Mouse (Mus musculus): ENCODE measurements around the gene Hk3.

Hk3 gene

DNA sequence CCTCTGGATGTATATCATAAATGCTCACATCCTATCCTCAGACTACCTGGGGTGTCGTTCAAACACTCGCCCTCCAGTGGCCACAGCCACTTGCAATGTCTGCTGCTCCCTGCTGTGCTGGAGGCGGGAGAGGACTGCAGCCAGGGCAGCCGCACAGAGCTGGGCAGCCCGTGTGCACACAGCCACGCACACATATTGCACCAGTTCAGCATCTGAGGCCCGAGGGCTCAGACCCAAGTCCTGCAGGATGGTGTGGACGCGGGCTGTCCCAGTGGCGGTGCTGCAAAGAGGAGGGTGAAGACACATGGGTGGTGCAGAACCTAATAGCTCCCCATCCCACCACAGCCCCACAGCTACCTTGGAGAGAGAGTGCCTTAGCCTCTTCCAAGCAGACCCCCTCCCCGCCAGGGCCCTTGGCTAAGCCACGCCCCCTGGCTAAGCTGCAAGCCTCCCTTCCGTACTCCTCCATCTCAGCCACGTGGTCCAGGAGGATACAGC is 9.2 kb downstream of the Hk3 start:
- TF ChIP-seq GATA4 (IDR thresholded peaks at IDR 0.05; ENCODE audit: insufficient replicate concordance, low read length) = no peak

DNA sequence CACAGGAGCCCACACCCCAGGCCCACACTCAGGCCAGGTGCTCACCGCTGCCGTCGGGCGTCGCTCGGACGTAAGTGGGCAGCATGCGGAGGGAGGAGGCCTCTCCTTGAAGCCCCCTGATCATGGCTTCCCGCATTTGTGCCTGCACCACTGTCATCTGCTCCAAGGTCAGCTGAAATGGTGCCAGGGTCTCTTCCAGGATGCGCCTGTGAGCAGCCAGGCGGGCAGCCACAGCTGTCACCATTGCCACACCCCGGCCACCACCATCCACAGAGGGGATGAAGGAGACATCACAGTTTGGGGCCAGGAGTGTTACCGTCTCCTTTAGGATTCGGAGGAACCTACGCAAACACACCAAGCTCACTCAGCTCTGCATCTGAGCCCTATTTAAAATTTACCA is 10.1 kb downstream of the Hk3 start:
- TF ChIP-seq GATA4 (IDR thresholded peaks at IDR 0.05; ENCODE audit: insufficient replicate concordance, low read length) = no peak

DNA sequence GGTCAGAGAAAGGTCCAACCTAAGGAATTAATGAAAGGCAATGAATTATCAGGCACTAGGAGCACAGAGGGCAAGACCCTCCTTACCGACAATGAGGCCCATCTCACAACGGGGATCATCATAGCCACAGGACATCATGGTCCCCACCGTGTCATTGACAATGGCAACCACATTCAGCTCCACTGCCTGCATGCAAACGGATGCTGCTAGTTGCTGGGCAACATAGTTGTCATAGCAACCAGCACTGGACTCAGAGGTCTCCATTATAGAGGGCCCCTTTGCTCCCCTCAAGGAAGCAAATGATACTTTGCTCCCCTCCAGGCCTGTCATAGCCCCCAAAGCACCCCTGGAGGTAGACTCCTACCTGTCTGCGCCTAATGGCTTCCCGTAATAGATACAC is 12.6 kb downstream of the Hk3 start:
- TF ChIP-seq GATA4 (IDR thresholded peaks at IDR 0.05; ENCODE audit: insufficient replicate concordance, low read length) = no peak

DNA sequence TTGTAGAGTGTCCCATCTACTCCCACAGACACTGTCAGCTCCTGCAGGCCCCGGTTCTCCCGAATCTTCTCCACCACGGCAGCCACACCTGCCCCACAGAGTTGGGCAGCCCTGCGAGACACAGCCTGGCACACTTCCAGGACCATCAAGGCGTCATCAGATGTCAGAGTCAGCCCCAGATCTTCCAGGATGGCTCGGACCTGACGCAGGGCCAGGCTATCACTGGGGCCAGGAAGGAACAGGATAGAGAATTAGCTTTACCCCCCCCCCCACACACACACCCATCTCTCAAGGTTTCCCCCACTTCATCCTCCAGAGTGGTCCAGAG is 14.8 kb downstream of the Hk3 start:
- TF ChIP-seq GATA4 (IDR thresholded peaks at IDR 0.05; ENCODE audit: insufficient replicate concordance, low read length) = no peak

DNA sequence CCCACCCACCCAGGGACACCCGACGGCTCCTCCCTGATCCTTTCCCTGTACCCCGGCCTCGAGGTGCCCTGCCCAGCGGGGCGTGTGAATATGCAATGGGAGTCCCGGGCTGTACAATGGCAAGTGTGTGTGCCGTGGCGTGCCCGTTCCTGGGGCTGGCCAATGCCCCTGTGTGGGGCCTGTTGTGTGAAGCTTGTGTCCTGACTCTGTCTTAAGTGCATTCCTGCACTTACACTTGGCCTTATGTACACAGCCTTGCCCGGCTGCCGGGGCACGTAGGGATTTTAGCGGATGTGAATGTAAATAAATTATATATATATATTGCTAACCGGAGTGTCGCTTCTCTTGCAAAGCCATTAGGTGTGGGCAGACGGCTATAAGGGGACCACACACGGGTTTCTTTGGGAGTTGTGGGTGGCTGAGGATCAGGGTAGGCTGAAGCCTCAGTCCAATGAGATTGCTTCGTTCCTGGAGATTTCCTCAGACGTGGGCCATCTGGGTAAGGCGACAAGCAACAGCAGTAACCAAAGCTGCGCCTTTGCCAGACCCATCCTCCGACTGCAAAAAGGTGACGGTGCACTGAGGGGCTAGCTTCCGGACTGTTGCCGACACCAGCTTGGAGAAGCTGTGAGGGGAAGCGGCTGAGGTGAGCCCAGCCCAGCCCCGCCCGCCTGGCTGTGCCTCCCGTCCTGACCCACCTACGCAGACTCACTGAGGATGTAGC is 15.3 kb downstream of the Hk3 start:
- TF ChIP-seq GATA4 (IDR thresholded peaks at IDR 0.05; ENCODE audit: insufficient replicate concordance, low read length) = no peak

DNA sequence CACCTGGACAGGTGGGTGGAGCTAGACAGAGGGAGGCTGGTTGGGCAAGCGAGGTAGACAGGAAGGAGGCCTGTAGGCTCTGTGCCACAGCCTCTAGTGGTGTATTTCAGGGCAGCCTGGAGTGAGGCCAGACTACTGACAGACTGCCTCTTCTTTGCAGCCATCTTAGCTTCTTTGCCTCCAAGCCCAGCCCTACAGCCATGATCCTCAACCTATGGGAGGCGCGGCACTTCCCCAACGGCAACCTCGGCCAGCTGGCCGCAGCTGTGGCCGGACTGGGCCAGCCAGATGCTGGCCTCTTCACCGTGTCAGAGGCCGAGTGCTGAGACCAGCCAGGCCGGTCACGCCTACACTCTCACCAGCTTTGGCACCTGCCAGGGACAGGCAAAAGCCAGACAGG is 16.5 kb downstream of the Hk3 start:
- no peak for TF ChIP-seq GATA4 (IDR thresholded peaks at IDR 0.05; ENCODE audit: insufficient replicate concordance, low read length)

DNA sequence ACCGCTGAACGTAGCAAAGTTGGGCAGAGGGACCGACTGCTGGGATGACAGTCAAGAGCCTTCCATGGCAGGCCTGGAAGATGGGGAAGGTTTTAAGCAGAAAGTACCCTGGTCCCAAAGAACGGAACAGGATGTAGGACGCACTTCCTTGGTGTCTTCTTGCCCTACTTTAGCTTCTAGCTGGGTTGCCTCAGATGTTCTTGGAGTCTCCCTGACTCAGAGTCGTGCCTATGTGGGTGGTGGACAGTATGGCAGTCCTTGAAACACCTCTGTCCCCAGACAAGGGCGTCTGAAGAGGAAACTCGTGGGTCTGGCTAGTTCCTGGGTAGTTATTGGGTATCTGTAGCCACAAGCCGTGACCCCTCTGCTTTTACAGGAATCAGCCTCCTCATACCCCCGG is 19.1 kb downstream of the Hk3 start:
- TF ChIP-seq GATA4 (IDR thresholded peaks at IDR 0.05; ENCODE audit: insufficient replicate concordance, low read length) = no peak

DNA sequence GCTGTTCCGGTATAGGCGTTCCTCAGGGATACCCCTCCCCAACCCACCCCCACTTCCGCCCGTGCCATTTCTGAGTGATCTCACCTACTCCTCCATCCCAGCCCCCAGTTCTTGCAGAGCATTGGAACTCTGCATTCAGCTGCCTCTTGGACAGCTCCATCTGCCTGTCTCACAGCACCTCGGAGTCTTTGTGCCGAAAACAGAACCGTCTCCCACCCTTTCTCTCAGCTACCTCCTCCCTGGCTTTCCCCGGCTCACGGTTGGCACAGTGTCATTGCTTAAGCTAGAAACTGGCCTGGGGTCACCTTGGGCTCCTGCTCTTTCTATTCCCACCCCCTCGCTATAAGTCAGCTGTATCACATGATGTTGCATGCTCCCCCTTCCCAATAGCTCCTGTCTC is 20.8 kb downstream of the Hk3 start:
- TF ChIP-seq GATA4 (IDR thresholded peaks at IDR 0.05; ENCODE audit: insufficient replicate concordance, low read length) = no peak

DNA sequence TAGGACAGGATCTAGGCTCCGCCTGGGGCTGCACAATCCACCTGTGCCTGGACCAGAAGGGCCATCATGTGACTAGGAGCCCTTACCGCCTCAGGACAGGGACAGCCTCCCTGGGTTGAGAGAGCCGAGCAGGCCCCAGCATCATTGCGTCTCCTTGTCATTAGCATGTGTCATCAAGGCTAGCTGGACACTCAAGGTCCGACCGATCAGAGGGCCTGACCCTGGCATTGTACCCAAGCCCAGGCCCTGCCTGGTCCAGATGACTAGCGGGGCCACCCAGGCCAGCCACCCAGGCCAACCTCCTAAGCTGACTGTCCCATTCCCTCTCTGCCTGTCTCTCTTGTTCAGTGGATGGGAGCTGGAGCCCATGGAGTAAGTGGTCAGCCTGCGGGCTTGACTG is 23.6 kb downstream of the Hk3 start:
- no peak for TF ChIP-seq GATA4 (IDR thresholded peaks at IDR 0.05; ENCODE audit: insufficient replicate concordance, low read length)

DNA sequence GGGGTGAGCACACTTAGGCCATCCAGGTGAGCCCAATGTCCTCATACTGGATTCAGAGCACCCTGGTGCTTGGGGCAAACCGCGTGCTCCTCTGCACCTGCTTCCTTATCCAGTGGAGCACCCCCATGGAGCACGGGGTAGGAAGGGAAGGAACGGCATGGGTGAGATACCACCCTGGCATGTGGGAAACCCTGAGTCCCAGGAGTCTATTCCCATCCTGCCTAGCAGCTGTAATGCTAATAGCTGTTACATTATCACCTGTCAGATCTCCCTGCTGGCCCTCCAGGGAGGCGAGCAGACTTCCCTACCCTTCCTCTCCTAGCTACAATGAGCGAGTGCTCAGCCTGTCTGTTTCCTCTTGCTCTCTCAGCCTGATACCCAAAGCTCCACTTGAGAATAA is 26.0 kb downstream of the Hk3 start:
- TF ChIP-seq GATA4 (IDR thresholded peaks at IDR 0.05; ENCODE audit: insufficient replicate concordance, low read length) = no peak

DNA sequence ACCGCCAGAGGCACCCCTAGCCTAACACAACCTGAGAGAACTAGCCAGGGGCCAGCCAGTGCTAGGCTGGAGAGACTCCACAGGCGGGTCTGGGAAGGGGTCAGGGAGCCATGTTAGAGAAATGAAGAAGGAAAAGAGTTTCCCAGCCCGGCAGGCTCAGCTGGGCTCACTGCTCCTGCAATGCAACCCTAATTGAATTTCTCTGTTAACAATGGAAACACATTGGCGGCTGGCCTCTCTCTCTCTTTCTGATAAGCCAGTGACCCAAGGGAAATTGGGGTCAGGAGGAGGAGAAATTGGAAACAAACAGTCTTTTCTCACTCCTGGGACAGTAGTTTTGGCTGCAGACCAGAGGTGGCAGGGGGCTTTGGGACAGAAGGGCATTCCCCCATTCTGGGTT is 26.6 kb downstream of the Hk3 start:
- TF ChIP-seq GATA4 (IDR thresholded peaks at IDR 0.05; ENCODE audit: insufficient replicate concordance, low read length) = peak; percentile 77; the same call in 1 of the 2 replicates

DNA sequence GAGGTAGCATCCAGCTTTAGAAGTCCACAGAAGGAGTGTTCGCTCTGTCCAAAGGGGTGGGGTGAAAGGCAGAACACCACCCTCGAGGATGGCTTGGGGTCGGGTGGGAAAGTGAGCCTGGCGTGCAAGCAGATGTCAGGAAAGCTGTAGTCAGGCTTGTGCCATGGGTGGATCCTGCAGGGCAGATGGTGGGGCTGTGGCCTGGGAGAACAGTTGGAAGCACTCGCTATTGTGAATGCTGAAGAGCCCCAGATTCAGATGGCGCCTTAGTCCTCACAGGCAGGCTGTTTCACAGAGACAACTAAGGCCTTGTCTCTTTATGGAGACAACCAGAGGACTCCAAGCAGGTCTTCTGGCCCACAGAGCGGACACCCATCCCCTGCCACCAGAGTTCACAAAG is 29.0 kb downstream of the Hk3 start:
- no peak for TF ChIP-seq GATA4 (IDR thresholded peaks at IDR 0.05; ENCODE audit: insufficient replicate concordance, low read length)

DNA sequence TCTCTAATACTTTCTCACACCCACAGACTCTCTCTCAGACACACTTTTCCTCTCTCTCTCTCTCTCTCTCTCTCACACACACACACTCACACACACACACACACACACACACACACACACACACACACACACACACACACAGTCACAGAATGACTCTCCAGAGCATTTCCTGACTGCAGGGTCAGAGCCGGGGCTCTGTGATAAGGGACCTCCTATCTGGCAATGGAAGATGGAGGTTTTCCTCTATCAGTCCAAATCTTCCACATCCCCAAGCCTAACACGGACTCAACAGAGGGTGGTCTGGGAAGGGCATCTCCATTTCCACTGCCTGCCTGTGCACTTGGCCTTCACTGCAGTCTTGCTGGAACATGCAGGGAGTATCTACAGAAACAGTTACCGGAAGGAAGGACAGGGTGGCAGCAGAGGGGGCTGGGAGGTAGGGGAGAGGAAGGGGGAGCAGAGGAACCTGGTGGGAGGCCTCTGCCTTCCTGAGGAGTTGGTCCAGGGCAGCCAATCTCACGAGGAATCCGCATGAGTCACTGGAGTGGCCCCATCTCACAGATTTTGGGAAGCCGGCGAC is 32.9 kb downstream of the Hk3 start:
- TF ChIP-seq GATA4 (IDR thresholded peaks at IDR 0.05; ENCODE audit: insufficient replicate concordance, low read length) = peak; percentile 93

DNA sequence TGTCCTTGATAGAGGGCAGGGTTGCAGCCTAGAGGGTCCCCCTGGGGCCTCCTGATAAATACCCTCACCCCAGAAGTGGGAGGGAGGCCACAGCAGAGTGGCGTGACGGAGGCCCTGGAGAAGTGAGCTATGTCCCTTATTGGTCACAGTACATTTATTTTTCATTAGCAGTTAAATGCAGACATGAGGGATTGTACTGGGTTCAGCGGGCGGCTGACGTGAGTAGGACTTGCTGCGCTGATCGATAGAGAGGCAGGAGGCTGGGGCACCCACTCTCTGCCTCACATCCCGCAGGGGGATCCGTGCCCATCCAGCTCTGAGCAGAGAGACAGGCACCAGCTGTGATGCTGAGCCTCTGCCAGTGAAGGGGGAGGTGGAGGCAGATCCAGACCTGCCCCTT is 33.8 kb downstream of the Hk3 start:
- no peak for TF ChIP-seq GATA4 (IDR thresholded peaks at IDR 0.05; ENCODE audit: insufficient replicate concordance, low read length)

DNA sequence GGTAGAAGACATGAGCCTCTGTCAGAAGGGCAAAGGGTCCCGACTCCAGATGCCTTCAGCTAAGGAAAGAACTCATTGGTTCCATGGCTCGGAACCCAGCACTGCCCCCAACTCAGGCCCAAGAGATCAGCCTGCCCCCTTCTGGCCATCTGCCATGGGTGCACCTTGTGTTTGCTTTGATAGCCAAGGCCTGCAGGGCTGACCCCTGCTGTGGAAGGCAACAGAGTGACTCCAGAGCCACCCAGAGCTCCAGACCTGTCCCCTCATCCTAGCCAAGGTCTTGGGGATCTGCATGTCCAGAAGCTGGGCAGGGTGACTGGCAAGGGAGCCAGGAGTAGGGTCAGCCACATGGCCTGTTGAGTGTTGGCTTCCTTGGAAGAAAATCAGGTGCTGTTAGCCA is 37.6 kb downstream of the Hk3 start:
- TF ChIP-seq GATA4 (IDR thresholded peaks at IDR 0.05; ENCODE audit: insufficient replicate concordance, low read length) = no peak

DNA sequence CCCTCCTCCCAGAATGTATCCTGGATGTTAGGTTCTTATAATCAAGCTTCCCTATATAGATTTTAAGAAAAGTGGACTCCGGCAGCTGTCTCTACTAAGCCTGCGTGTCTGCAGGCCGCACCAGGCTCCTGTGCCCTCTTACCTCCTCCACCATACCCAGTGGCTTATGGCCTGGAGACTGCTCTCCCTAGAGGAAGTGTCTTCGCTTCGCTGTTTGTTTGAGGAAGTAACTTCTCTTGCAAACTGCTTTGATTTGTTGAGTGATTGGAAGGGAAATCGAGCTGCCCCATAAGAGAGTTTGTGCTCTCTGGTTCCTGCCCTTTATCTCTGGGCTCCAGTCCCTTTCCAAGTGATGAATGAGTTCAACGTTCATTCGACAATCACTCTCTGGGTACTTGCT is 38.2 kb downstream of the Hk3 start:
- no peak for TF ChIP-seq GATA4 (IDR thresholded peaks at IDR 0.05; ENCODE audit: insufficient replicate concordance, low read length)

DNA sequence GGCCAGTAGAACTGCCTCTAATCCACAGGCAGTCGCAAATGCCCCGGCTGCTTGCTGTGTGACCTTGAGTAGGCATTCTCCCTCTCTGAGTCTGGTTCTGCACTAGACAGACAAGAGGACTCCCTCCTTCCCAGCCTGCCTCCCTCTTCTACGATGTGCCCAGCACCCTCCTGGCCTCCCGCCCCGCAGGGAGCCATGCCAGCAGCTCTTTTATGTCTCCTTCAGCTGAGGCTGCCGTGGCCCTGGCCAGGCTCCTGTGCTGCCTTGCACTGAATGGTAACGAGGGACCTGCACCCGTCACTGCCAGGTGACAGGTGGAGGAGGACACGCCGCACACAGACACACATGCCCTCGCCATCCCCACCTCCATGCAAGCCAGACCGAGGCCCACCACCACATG is 40.2 kb downstream of the Hk3 start:
- TF ChIP-seq GATA4 (IDR thresholded peaks at IDR 0.05; ENCODE audit: insufficient replicate concordance, low read length) = no peak

Measured in liver, adult (tissue).